ENCODE assay signal across 18 mouse cellular contexts in the genomic region with DNA sequence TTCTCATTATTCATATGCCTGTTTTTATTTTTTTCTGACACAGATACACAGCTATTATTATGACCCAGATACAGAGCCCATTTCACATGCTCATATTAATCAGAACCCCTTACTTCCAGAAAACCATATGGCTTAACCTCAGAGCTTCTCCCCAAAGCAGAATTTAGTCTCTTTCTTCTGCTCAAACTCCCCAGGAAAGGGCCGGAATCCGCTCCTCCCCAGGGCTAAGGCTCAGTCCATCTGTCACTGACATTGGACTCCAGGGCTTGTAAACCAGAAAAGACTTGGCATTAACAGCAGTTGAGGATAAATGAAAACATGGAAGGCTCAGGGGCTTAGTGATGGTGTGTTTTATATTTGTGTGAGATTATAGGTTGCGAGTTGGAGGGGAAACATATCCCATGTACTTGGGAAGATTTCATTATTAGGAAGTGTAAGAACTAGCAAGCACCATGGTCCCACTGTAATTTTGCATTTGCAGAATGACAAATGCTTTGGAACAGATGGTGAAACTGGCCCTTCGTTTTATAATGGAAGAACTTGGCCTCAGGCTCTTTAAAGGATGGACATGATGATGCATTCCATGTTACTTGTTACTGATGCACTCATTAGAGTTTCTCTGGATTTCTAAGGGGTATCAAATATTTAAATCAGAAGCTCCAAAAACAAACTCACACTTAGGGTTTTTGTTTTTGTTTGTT. TPM values are rescaled to one million over a fixed set of nuclear protein-coding genes. Genes with fewer than 3 reads are reported as not detected.
DNase-seq lines count a peak whose midpoint lies in the region; ATAC-seq and TF ChIP-seq lines count a peak whose summit lies in the region.
"Had no signal": no experiment of that assay in that cellular context is flagged by ENCODE, and none has a peak within 500 bp of the region (broad histone marks: within the 10 kb centered on the region; RNA-seq: fewer than 3 reads in every experiment).

No protein-coding gene starts in this region.

- TF ChIP-seq CTCF in midbrain, postnatal 0 days (IDR thresholded peaks at IDR 0.05), result no peak

- DNase-seq in heart, adult 11 months, result peak; percentile 14
- no peak for DNase-seq in heart, postnatal 14 days
- DNase-seq in retina, postnatal 1 day, result peak; percentile 54
- no peak for DNase-seq in retina, embryonic 14.5 days (ENCODE audit: low spot score)
- peak; percentile 83 to 84 for DNase-seq in cerebellum, postnatal 25 days
- peak; percentile 46 for DNase-seq in midbrain, postnatal 0 days (ENCODE audit: low spot score)
- no peak for DNase-seq in gastrocnemius, postnatal 10 days
- DNase-seq in embryonic facial prominence, embryonic 10.5 days (ENCODE audit: low spot score), result no peak
- DNase-seq: B cell, adult 2 months; gastrocnemius, postnatal 36 days; kidney, adult 18-20 months; kidney, postnatal 25 days; lung, embryonic 14.5 days; right cerebral cortex, postnatal 14 days; thymus, adult 18-20 months had no signal

- no peaks in the 10 kb centered on the region for H3K9me3 ChIP-seq in midbrain, postnatal 0 days (ENCODE audit: low read length)
- H3K9me3 ChIP-seq in embryonic facial prominence, embryonic 10.5 days, result no peaks in the 10 kb centered on the region

- peaks cover 12% of the 10 kb centered on the region for H3K36me3 ChIP-seq in midbrain, postnatal 0 days (ENCODE audit: insufficient read depth, low read length)
- no peaks in the 10 kb centered on the region for H3K36me3 ChIP-seq in embryonic facial prominence, embryonic 10.5 days (replicated peaks)

- no peaks in the 10 kb centered on the region for H3K27me3 ChIP-seq in midbrain, postnatal 0 days (ENCODE audit: insufficient read depth, low read length)
- H3K27me3 ChIP-seq in embryonic facial prominence, embryonic 10.5 days (replicated peaks; ENCODE audit: low read depth, poor library complexity, severe bottlenecking), result no peaks in the 10 kb centered on the region; the same call in 1 of the 2 replicates

- intact Hi-C loops in heart, postnatal 14 days (cut with DNase I), result no loop called here

- peak overlapping the region; percentile 8; the same call in 1 of the 2 replicates for H3K9ac ChIP-seq in midbrain, postnatal 0 days (replicated peaks; ENCODE audit: low read length, poor library complexity, severe bottlenecking)
- H3K9ac ChIP-seq: lung, embryonic 14.5 days had no signal

- WGBS in midbrain, postnatal 0 days, result 51% methylated on average over 4 of the region's 4 CpGs
- WGBS in embryonic facial prominence, embryonic 10.5 days, result 73% methylated on average over 4 of the region's 4 CpGs

- H3K27ac ChIP-seq in midbrain, postnatal 0 days (ENCODE audit: low read depth, low read length), result no peak overlapping the region; the same call in 1 of the 2 replicates
- H3K27ac ChIP-seq in embryonic facial prominence, embryonic 10.5 days (replicated peaks), result no peak overlapping the region
- H3K27ac ChIP-seq: macrophage had no signal

- H3K4me2 ChIP-seq in midbrain, postnatal 0 days (ENCODE audit: low read depth, low read length, poor library complexity, severe bottlenecking), result no peak overlapping the region
- H3K4me2 ChIP-seq: heart, embryonic 11.5 days; lung, embryonic 14.5 days had no signal

- ATAC-seq in midbrain, postnatal 0 days (ENCODE audit: low FRiP score), result no peak; the same call in 1 of the 2 replicates

- no peak overlapping the region for H3K4me3 ChIP-seq in midbrain, postnatal 0 days (ENCODE audit: low read depth, low read length)
- H3K4me3 ChIP-seq in embryonic facial prominence, embryonic 10.5 days, result no peak overlapping the region

- peaks cover 11% of the 10 kb centered on the region; the same call in 1 of the 2 replicates for H3K4me1 ChIP-seq in midbrain, postnatal 0 days (ENCODE audit: insufficient read depth, low read length)
- H3K4me1 ChIP-seq in embryonic facial prominence, embryonic 10.5 days, result peaks cover 15% of the 10 kb centered on the region

RNA-seq across cellular contexts. Expression of a gene that starts 7.8 kb away (rescaled TPM):
- 1 to 10 TPM; 3.1 to 3.2 TPM for total RNA-seq in heart, postnatal 14 days (2021)
- 547 and 554 TPM in 2 replicates for total RNA-seq in midbrain, postnatal 0 days (2014; rRNA removed)
- polyA plus RNA-seq in midbrain, postnatal 0 days (2015; fragmentation: Nextera tagmentation; extraction: Ambion mirVana), result 53.9 and 60.8 TPM in 2 replicates
- total RNA-seq in gastrocnemius, postnatal 10 days (2021), result 10 to 100 TPM; 22.9 to 31.4 TPM
- polyA plus RNA-seq in embryonic facial prominence, embryonic 10.5 days (2016; fragmentation: Nextera tagmentation; extraction: Ambion mirVana), result 1.6 and 2.0 TPM in 2 replicates
- polyA plus RNA-seq: macrophage had no signal

RNA-seq across cellular contexts. Expression of a gene that starts 9.1 kb away (rescaled TPM):
- 1 to 10 TPM in 1 of 2 experiments, under 1 TPM in 1; 0.91 to 1.2 TPM for total RNA-seq in heart, postnatal 14 days (2021)
- 0.66 and 2.8 TPM in 2 replicates for total RNA-seq in midbrain, postnatal 0 days (2014; rRNA removed)
- polyA plus RNA-seq in midbrain, postnatal 0 days (2015; fragmentation: Nextera tagmentation; extraction: Ambion mirVana), result 0.89 and 1.0 TPM in 2 replicates
- total RNA-seq in gastrocnemius, postnatal 10 days (2021), result 1 to 10 TPM in 1 of 2 experiments, under 1 TPM in 1; 0.26 to 1.0 TPM
- polyA plus RNA-seq in embryonic facial prominence, embryonic 10.5 days (2016; fragmentation: Nextera tagmentation; extraction: Ambion mirVana), result 3.8 and 3.9 TPM in 2 replicates

RNA-seq across cellular contexts. Expression of a gene that starts 26.2 kb away (rescaled TPM):
- total RNA-seq in heart, postnatal 14 days (2021), result 1 to 10 TPM in 1 of 2 experiments, under 1 TPM in 1; 0.83 to 1.3 TPM
- 38.0 and 52.3 TPM in 2 replicates for total RNA-seq in midbrain, postnatal 0 days (2014; rRNA removed)
- 23.1 and 24.1 TPM in 2 replicates for polyA plus RNA-seq in midbrain, postnatal 0 days (2015; fragmentation: Nextera tagmentation; extraction: Ambion mirVana)
- 10 to 100 TPM in 1 of 2 experiments, 1 to 10 TPM in 1; 8.4 to 11.3 TPM for total RNA-seq in gastrocnemius, postnatal 10 days (2021)
- polyA plus RNA-seq in embryonic facial prominence, embryonic 10.5 days (2016; fragmentation: Nextera tagmentation; extraction: Ambion mirVana), result 1.2 and 1.6 TPM in 2 replicates
- total RNA-seq: hematopoietic stem cell, adult 5-6 weeks had no signal
- polyA plus RNA-seq: macrophage had no signal

Comparison
In these comparisons a context has a peak if more than half of its experiments do, and no peak if none do; other contexts are left out.
1. DNase-seq: peak in heart, adult 11 months (single experiment), retina, postnatal 1 day (single experiment), cerebellum, postnatal 25 days (2 of 2) and midbrain, postnatal 0 days (single experiment); none in heart, postnatal 14 days (0 of 2), retina, embryonic 14.5 days (single experiment), gastrocnemius, postnatal 10 days (single experiment) and embryonic facial prominence, embryonic 10.5 days (single experiment).
2. RNA of a gene that starts 7.8 kb away (total RNA-seq): 547 to 554 TPM in midbrain, postnatal 0 days; 22.9 to 31.4 TPM in gastrocnemius, postnatal 10 days and 3.1 to 3.2 TPM in heart, postnatal 14 days; every median in the first group is over 10 times any median in the second.
3. RNA of a gene that starts 26.2 kb away (total RNA-seq): 38.0 to 52.3 TPM in midbrain, postnatal 0 days and 8.4 to 11.3 TPM in gastrocnemius, postnatal 10 days; 0.83 to 1.3 TPM in heart, postnatal 14 days; every median in the first group is over 4 times any median in the second.